Mouse (Mus musculus) thymus, adult 2 months (tissue): ENCODE data around the gene Ctsw. TPM values are rescaled to one million over a fixed set of nuclear protein-coding genes. Genes with fewer than 3 reads are reported as not detected.

Source experiments
- DNase-seq: peaks from one replicate; pipeline ENCODE4 v3.0.0; 2021
- H3K27ac ChIP-seq: fragments of 200-500 bp; 2 replicates; pipeline ENCODE4 v1.5.1; 2012; ENCODE audit warnings: low read length, control low read depth; ENCODE audit not compliant: control insufficient read depth, insufficient read depth
- H3K27me3 ChIP-seq: fragments of 200-500 bp; 2 replicates; pipeline ENCODE4 v1.6.1; 2012; ENCODE audit warnings: mild to moderate bottlenecking, low read length, moderate library complexity, mixed read lengths; ENCODE audit not compliant: control insufficient read depth, insufficient read depth
- H3K36me3 ChIP-seq: fragments of 200-500 bp; 2 replicates; pipeline ENCODE4 v1.6.1; 2012; ENCODE audit warnings: mild to moderate bottlenecking, low read length, moderate library complexity; ENCODE audit not compliant: control insufficient read depth, insufficient read depth
- H3K4me1 ChIP-seq: fragments of 200-500 bp; replicated peaks from 2 replicates; pipeline ENCODE4 v1.6.1; 2012; ENCODE audit warnings: low read length; ENCODE audit not compliant: control insufficient read depth, insufficient read depth
- H3K4me3 ChIP-seq: fragments of 200-500 bp; 2 replicates; pipeline ENCODE4 v1.5.1; 2012; ENCODE audit warnings: mild to moderate bottlenecking, low read length, control low read depth, moderate library complexity; ENCODE audit not compliant: control insufficient read depth, insufficient read depth
- CTCF ChIP-seq: fragments of 200-500 bp; IDR thresholded peaks from 2 replicates; pipeline ENCODE4 v1.5.1; 2012; ENCODE audit warnings: mild to moderate bottlenecking, control low read depth, low read length, moderate library complexity, borderline replicate concordance; ENCODE audit not compliant: control insufficient read depth, poor library complexity, insufficient read depth; ENCODE audit errors: extremely low read depth
- POLR2A ChIP-seq: fragments of 200-500 bp; IDR thresholded peaks from 2 replicates; pipeline ENCODE4 v1.6.1; 2012; ENCODE audit warnings: mild to moderate bottlenecking, low read length, control low read depth, moderate library complexity; ENCODE audit not compliant: control insufficient read depth, poor library complexity, insufficient read depth; ENCODE audit errors: extremely low read depth
- WGBS: fragments of 180-500 bp; shearing (Covaris S2); methylation state at CpG from one replicate; pipeline ENCODE4 v1.1.7; 2018; 5-methylcytosine and 5-hydroxymethylcytosine counted together
- polyA plus RNA-seq: library from polyadenylated mRNA; depleted of rRNA; stranded (reverse); fragments of >200 nt; gene quantifications from 2 replicates; pipeline ENCODE4 v1.2.3, GENCODE M21; 2012

Gene Ctsw
- polyA plus RNA-seq, 1 experiment, result 54.3 TPM

GRCm38 (mm10) chr19:5481398-5481797, 13.1 kb upstream of the Ctsw start:
- no peaks in the 10 kb centered on the region for H3K27me3 ChIP-seq

GRCm38 (mm10) chr19:5480016-5480415, 11.7 kb upstream of the Ctsw start:
- WGBS, result 93% methylated on average over 10 of the region's 10 CpGs
- Histone ChIP-seq H3K4me1 (peaks cover 8% of the 10 kb centered on the region), H3K4me3 (no peak overlapping the region), H3K27ac (no peak overlapping the region), H3K27me3 (no peaks in the 10 kb centered on the region), H3K36me3 (0 out of 2 replicates have a peak, but pooled peaks cover 15% of the 10 kb centered on the region)
- no peak for DNase-seq
- TF ChIP-seq CTCF, result no peak
- TF ChIP-seq POLR2A, result no peak

More at GRCm38 (mm10) chr19:5481398-5481797, 13.1 kb upstream of the Ctsw start:
- H3K27ac ChIP-seq, result no peak overlapping the region
- 93% methylated on average over 10 of the region's 10 CpGs for WGBS
- peaks cover 20% of the 10 kb centered on the region; the same call in 1 of the 2 replicates for H3K36me3 ChIP-seq
- no peak overlapping the region for H3K4me3 ChIP-seq
- TF ChIP-seq POLR2A (no peak), CTCF (no peak)
- no peak for DNase-seq
- peaks cover 10% of the 10 kb centered on the region for H3K4me1 ChIP-seq

GRCm38 (mm10) chr19:5477668-5478300, 9.5 kb upstream of the Ctsw start:
- 94% methylated on average over 18 of the region's 18 CpGs for WGBS

GRCm38 (mm10) chr19:5477004-5477667, 8.8 kb upstream of the Ctsw start:
- H3K27ac ChIP-seq, result no peak overlapping the region
- TF ChIP-seq CTCF (no peak), POLR2A (no peak)
- 84% methylated on average over 10 of the region's 10 CpGs for whole genome bisulfite sequencing
- peaks cover 5% of the 10 kb centered on the region for H3K27me3 ChIP-seq
- no peaks in the 10 kb centered on the region for H3K36me3 ChIP-seq
- H3K4me3 ChIP-seq, result no peak overlapping the region
- peaks cover 11% of the 10 kb centered on the region for H3K4me1 ChIP-seq
- DNase-seq, result no peak

More at GRCm38 (mm10) chr19:5477668-5478300, 9.5 kb upstream of the Ctsw start:
- no peak overlapping the region for H3K27ac ChIP-seq
- no peak for DNase-seq
- H3K4me1 ChIP-seq, result peaks cover 11% of the 10 kb centered on the region
- no peak overlapping the region for H3K4me3 ChIP-seq
- H3K27me3 ChIP-seq, result peaks cover 5% of the 10 kb centered on the region
- TF ChIP-seq CTCF, result no peak
- TF ChIP-seq POLR2A, result no peak
- H3K36me3 ChIP-seq, result 0 out of 2 replicates have a peak, but pooled peaks cover 3% of the 10 kb centered on the region

GRCm38 (mm10) chr19:5475069-5475714, 6.9 kb upstream of the Ctsw start:
- Histone ChIP-seq H3K27ac (no peak overlapping the region), H3K4me3 (peak overlapping the region; percentile 45; the same call in 1 of the 2 replicates), H3K27me3 (peaks cover 5% of the 10 kb centered on the region), H3K4me1 (peaks cover 11% of the 10 kb centered on the region), H3K36me3 (no peaks in the 10 kb centered on the region)
- no peak for DNase-seq
- TF ChIP-seq POLR2A (no peak), CTCF (no peak)
- WGBS, result 84% methylated on average over 13 of the region's 13 CpGs

- H3K27me3 ChIP-seq, result peaks cover 5% of the 10 kb centered on the region
- H3K36me3 ChIP-seq, result no peaks in the 10 kb centered on the region
- peaks cover 11% of the 10 kb centered on the region for H3K4me1 ChIP-seq
- no peak overlapping the region for H3K27ac ChIP-seq
- no peak for DNase-seq
- 6% methylated on average over 53 of the region's 68 CpGs for WGBS
- TF ChIP-seq CTCF (no peak), POLR2A (no peak)
- peak overlapping the region; percentile 45 for H3K4me3 ChIP-seq
Measured at GRCm38 (mm10) chr19:5474281-5475068, 6.2 kb upstream of the Ctsw start.
